Mouse (Mus musculus): ENCODE results near the gene Pigk.

GRCm38 (mm10) chr3:152944766-152945165, 230.9 kb downstream of the Pigk start:
- TF ChIP-seq CTCF (conservative IDR thresholded peaks at IDR 0.05; ENCODE audit: low read length) (no peak), NANOG (IDR thresholded peaks at IDR 0.05; ENCODE audit: borderline replicate concordance, low read length) (no peak)
